Mouse (Mus musculus): ENCODE data around the gene Gm49673. TPM values are rescaled to one million over a fixed set of nuclear protein-coding genes. Genes with fewer than 3 reads are reported as not detected.
"Not testable (repeated sequence)": the region's sequence is repeated elsewhere in the genome, so short reads cannot be mapped to it uniquely, and the experiment has no call there.

The Gm49673 gene
- polyA plus RNA-seq, 1 experiment from 2014 or later: 0.13 TPM

- H3K36me3 ChIP-seq (ENCODE audit: control insufficient read depth, insufficient read depth, low read length); H3K4me1 ChIP-seq (ENCODE audit: control insufficient read depth, insufficient read depth, low read length); H3K9me3 ChIP-seq (ENCODE audit: control insufficient read depth, low read depth, low read length); H3K27me3 ChIP-seq (ENCODE audit: control insufficient read depth, insufficient read depth, low read length); H3K27ac ChIP-seq (ENCODE audit: low read length); H3K4me2 ChIP-seq (replicated peaks; ENCODE audit: low read depth, low read length); H3K9ac ChIP-seq (replicated peaks; ENCODE audit: low read depth, low read length); H3K4me3 ChIP-seq (ENCODE audit: low read depth, low read length): not testable (repeated sequence)
- 60% methylated on average over 1 of the region's 6 CpGs for WGBS
- ATAC-seq (ENCODE audit: insufficient number of reproducible peaks, insufficient read depth, low FRiP score, low read depth): peak; percentile 61; the same call in 1 of the 2 replicates
Observed at GRCm38 (mm10) chr17:8124586-8124985, 23.0 kb downstream of the Gm49673 start.

GRCm38 (mm10) chr17:8122974-8123373 lies 24.6 kb downstream of the Gm49673 start:
- not testable (repeated sequence) for H3K4me1 ChIP-seq (ENCODE audit: control insufficient read depth, insufficient read depth, low read length); ATAC-seq (ENCODE audit: insufficient number of reproducible peaks, insufficient read depth, low FRiP score, low read depth); H3K4me2 ChIP-seq (replicated peaks; ENCODE audit: low read depth, low read length); H3K27me3 ChIP-seq (ENCODE audit: control insufficient read depth, insufficient read depth, low read length); H3K27ac ChIP-seq (ENCODE audit: low read length); H3K36me3 ChIP-seq (ENCODE audit: control insufficient read depth, insufficient read depth, low read length); H3K9ac ChIP-seq (replicated peaks; ENCODE audit: low read depth, low read length); H3K9me3 ChIP-seq (ENCODE audit: control insufficient read depth, low read depth, low read length); H3K4me3 ChIP-seq (ENCODE audit: low read depth, low read length)
- WGBS: no CpG with 5 or more reads among the region's 3 CpGs

DNA sequence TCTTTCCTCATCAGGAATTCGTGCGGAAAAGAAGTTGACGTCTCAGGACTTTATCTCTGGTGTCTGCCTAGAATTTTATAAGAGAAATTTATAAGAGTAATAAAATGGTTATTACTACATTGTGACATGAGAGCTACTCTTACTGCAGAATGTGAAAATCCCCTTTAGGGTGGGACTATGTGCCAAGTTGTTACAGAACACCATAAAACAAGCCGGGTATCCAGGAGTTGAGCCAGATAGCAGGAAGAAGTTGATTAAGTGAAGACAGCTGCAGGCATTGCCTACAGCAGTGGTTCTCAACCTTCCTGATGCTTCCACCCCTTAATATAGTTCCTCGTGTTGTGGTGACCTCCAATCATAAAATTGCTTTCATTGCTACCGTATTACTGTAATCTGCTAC lies 30.7 kb downstream of the Gm49673 start:
- not testable (repeated sequence) for H3K27ac ChIP-seq (ENCODE audit: low read length); H3K9me3 ChIP-seq (ENCODE audit: control insufficient read depth, low read depth, low read length); H3K4me1 ChIP-seq (ENCODE audit: control insufficient read depth, insufficient read depth, low read length); H3K4me3 ChIP-seq (ENCODE audit: low read depth, low read length); H3K27me3 ChIP-seq (ENCODE audit: control insufficient read depth, insufficient read depth, low read length); H3K4me2 ChIP-seq (replicated peaks; ENCODE audit: low read depth, low read length); ATAC-seq (ENCODE audit: insufficient number of reproducible peaks, insufficient read depth, low FRiP score, low read depth); H3K36me3 ChIP-seq (ENCODE audit: control insufficient read depth, insufficient read depth, low read length); H3K9ac ChIP-seq (replicated peaks; ENCODE audit: low read depth, low read length)
- no CpG with 5 or more reads among the region's 6 CpGs for WGBS

GRCm38 (mm10) chr17:8116378-8116777 lies 31.2 kb downstream of the Gm49673 start:
- H3K4me2 ChIP-seq (replicated peaks; ENCODE audit: low read depth, low read length); ATAC-seq (ENCODE audit: insufficient number of reproducible peaks, insufficient read depth, low FRiP score, low read depth); H3K4me3 ChIP-seq (ENCODE audit: low read depth, low read length); H3K36me3 ChIP-seq (ENCODE audit: control insufficient read depth, insufficient read depth, low read length); H3K27ac ChIP-seq (ENCODE audit: low read length); H3K27me3 ChIP-seq (ENCODE audit: control insufficient read depth, insufficient read depth, low read length); H3K4me1 ChIP-seq (ENCODE audit: control insufficient read depth, insufficient read depth, low read length); H3K9ac ChIP-seq (replicated peaks; ENCODE audit: low read depth, low read length); H3K9me3 ChIP-seq (ENCODE audit: control insufficient read depth, low read depth, low read length): not testable (repeated sequence)
- WGBS: 91% methylated on average over 5 of the region's 11 CpGs

- not testable (repeated sequence) for ATAC-seq (ENCODE audit: insufficient number of reproducible peaks, insufficient read depth, low FRiP score, low read depth); H3K4me2 ChIP-seq (replicated peaks; ENCODE audit: low read depth, low read length); H3K4me1 ChIP-seq (ENCODE audit: control insufficient read depth, insufficient read depth, low read length); H3K4me3 ChIP-seq (ENCODE audit: low read depth, low read length); H3K9ac ChIP-seq (replicated peaks; ENCODE audit: low read depth, low read length); H3K27me3 ChIP-seq (ENCODE audit: control insufficient read depth, insufficient read depth, low read length); H3K27ac ChIP-seq (ENCODE audit: low read length); H3K9me3 ChIP-seq (ENCODE audit: control insufficient read depth, low read depth, low read length); H3K36me3 ChIP-seq (ENCODE audit: control insufficient read depth, insufficient read depth, low read length)
- no CpG with 5 or more reads among the region's 1 CpGs for WGBS
Observed at GRCm38 (mm10) chr17:8112199-8112598, 35.4 kb downstream of the Gm49673 start.

- H3K4me3 ChIP-seq (ENCODE audit: low read depth, low read length); H3K9me3 ChIP-seq (ENCODE audit: control insufficient read depth, low read depth, low read length); ATAC-seq (ENCODE audit: insufficient number of reproducible peaks, insufficient read depth, low FRiP score, low read depth); H3K4me1 ChIP-seq (ENCODE audit: control insufficient read depth, insufficient read depth, low read length); H3K36me3 ChIP-seq (ENCODE audit: control insufficient read depth, insufficient read depth, low read length); H3K27ac ChIP-seq (ENCODE audit: low read length); H3K4me2 ChIP-seq (replicated peaks; ENCODE audit: low read depth, low read length); H3K27me3 ChIP-seq (ENCODE audit: control insufficient read depth, insufficient read depth, low read length); H3K9ac ChIP-seq (replicated peaks; ENCODE audit: low read depth, low read length): not testable (repeated sequence)
- whole genome bisulfite sequencing: 64% methylated on average over 3 of the region's 6 CpGs
Observed at GRCm38 (mm10) chr17:8101297-8101609, 46.3 kb downstream of the Gm49673 start.

DNA sequence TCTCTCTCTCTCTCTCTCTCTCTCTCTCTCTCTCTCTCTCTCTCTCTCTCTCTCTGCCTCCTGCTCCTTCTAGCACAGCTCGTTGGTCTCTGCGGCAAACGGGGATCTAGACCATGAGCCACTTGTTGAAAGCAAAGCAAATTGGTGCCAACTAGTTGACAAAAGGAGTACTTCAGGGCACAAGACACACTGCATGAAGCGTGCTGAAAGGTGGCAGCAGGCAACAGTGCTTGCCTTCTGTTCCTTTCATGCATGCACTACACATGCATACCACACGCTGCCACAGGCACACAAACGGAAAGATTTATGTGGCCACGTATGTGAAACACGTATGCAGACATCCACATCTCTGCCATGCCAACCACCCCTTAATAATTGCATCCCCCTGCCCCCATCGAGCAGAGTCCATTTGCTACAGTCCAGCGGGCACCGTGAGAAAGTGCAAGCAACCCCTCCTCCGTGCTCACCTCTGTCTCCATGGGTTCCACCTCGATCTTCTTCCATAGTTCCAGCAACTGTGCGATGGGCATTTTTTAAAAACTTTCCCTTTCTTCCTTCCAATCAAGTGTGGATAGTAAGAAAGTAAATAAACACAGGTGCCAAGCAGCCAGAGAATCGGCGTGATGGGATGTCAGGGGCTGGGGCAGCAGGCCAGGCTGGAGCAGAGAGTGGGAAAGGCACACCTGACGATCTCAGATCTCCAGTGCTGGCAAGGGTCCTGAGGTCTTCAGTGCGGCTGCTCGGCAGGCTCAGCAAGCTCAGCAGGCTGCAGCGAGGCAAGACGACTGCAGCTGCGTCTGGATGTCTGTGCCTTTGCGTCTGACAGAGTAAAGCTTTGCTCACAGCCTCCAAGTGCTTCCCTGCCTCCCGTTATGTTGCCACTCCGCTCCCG lies 46.9 kb downstream of the Gm49673 start:
- H3K4me1 ChIP-seq (ENCODE audit: control insufficient read depth, insufficient read depth, low read length); H3K36me3 ChIP-seq (ENCODE audit: control insufficient read depth, insufficient read depth, low read length); H3K27me3 ChIP-seq (ENCODE audit: control insufficient read depth, insufficient read depth, low read length); H3K4me2 ChIP-seq (replicated peaks; ENCODE audit: low read depth, low read length); H3K9me3 ChIP-seq (ENCODE audit: control insufficient read depth, low read depth, low read length); H3K27ac ChIP-seq (ENCODE audit: low read length); ATAC-seq (ENCODE audit: insufficient number of reproducible peaks, insufficient read depth, low FRiP score, low read depth); H3K4me3 ChIP-seq (ENCODE audit: low read depth, low read length); H3K9ac ChIP-seq (replicated peaks; ENCODE audit: low read depth, low read length): not testable (repeated sequence)
- 43% methylated on average over 7 of the region's 26 CpGs for WGBS

- WGBS: 69% methylated on average over 3 of the region's 5 CpGs
- not testable (repeated sequence) for H3K36me3 ChIP-seq (ENCODE audit: control insufficient read depth, insufficient read depth, low read length); ATAC-seq (ENCODE audit: insufficient number of reproducible peaks, insufficient read depth, low FRiP score, low read depth); H3K27ac ChIP-seq (ENCODE audit: low read length); H3K4me2 ChIP-seq (replicated peaks; ENCODE audit: low read depth, low read length); H3K9ac ChIP-seq (replicated peaks; ENCODE audit: low read depth, low read length); H3K27me3 ChIP-seq (ENCODE audit: control insufficient read depth, insufficient read depth, low read length); H3K9me3 ChIP-seq (ENCODE audit: control insufficient read depth, low read depth, low read length); H3K4me1 ChIP-seq (ENCODE audit: control insufficient read depth, insufficient read depth, low read length); H3K4me3 ChIP-seq (ENCODE audit: low read depth, low read length)
Observed at GRCm38 (mm10) chr17:8096199-8096598, 51.4 kb downstream of the Gm49673 start.

DNA sequence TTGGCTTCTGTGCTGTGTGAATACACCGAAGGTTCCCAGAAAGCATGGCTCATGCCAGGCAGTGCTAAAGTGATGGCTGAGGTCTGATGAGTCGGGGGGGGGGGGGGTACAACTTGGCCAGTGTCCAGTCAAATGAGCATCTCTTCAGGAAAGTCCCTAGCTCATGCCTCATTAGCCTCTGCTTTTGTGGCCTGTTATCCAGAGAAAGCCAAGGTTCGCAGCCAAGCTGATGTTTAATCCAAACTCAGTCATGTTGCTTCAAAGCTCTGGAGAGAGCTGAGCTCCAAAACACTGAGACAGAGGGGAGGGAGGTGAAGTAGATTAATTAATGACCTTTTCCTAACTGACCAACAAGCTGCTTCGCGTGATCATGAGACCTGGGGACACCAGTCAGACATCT lies 51.9 kb downstream of the Gm49673 start:
- not testable (repeated sequence) for H3K4me2 ChIP-seq (replicated peaks; ENCODE audit: low read depth, low read length); H3K4me1 ChIP-seq (ENCODE audit: control insufficient read depth, insufficient read depth, low read length); H3K27me3 ChIP-seq (ENCODE audit: control insufficient read depth, insufficient read depth, low read length); H3K4me3 ChIP-seq (ENCODE audit: low read depth, low read length); H3K27ac ChIP-seq (ENCODE audit: low read length); H3K36me3 ChIP-seq (ENCODE audit: control insufficient read depth, insufficient read depth, low read length); H3K9ac ChIP-seq (replicated peaks; ENCODE audit: low read depth, low read length); H3K9me3 ChIP-seq (ENCODE audit: control insufficient read depth, low read depth, low read length); ATAC-seq (ENCODE audit: insufficient number of reproducible peaks, insufficient read depth, low FRiP score, low read depth)
- 68% methylated on average over 3 of the region's 5 CpGs for WGBS
